Mouse (Mus musculus) cerebellum, postnatal 14 days (tissue): Measurements from ENCODE around the gene Zfy1.
"Not testable (repeated sequence)": the region's sequence is repeated elsewhere in the genome, so short reads cannot be mapped to it uniquely, and the experiment has no call there.

Experiments used
- DNase-seq, 2 experiments: peaks; one replicate each; pipeline ENCODE4 v3.0.0; 2021; ENCODE audit warnings: mixed read lengths in 2 of 2

Gene Zfy1

DNA sequence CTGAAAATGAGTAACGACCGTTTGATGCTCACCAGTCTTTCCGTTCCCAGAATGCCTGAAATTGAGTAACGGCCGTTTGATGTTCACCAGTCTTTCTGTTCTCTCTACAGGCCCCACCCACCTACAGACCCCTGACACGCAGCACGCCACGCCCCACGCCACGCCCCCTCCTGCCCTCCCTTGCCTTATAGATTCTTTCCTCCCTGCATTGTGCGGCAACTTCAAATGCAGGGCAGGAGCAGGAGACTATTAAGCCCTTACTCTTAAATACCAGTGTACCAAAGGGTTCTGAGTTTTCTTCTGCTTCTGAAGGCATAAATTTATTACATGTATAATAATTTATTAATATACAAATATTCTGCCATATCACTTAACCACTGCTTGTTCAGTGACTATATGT is at the start of gene Zfy1:
Gene Zfy1, minus strand, starts transcription at position 101 of the 400 bp plus-strand sequence.
- not testable (repeated sequence) for DNase-seq

GRCm38 (mm10) chrY:818396-818795 is 21.2 kb upstream of the Zfy1 start, which contains the start of gene Uba1y:
Gene Uba1y (plus strand): TSS chrY:818649.
- no peak for DNase-seq

- peak in 1 of 2 experiments; percentile 0 for DNase-seq
Observed at GRCm38 (mm10) chrY:808991-809661, 11.9 kb upstream of the Zfy1 start.
